Mouse (Mus musculus) cerebellum, postnatal 10 days (tissue): ENCODE measurements at regions not wholly inside any gene's neighbourhood (a gene's known extent, or its start where the extent isn't known, plus 50 kb on each side); places are given as distances from the start of the nearest gene placed in this dataset.
A peak's percentile ranks its signal among the peaks of the same experiment; 100 is the strongest.

Source experiments
- DNase-seq, 2 experiments: peaks; one replicate each; pipeline ENCODE4 v3.0.0; 2021; ENCODE audit warnings: mixed read lengths in 2 of 2

DNA sequence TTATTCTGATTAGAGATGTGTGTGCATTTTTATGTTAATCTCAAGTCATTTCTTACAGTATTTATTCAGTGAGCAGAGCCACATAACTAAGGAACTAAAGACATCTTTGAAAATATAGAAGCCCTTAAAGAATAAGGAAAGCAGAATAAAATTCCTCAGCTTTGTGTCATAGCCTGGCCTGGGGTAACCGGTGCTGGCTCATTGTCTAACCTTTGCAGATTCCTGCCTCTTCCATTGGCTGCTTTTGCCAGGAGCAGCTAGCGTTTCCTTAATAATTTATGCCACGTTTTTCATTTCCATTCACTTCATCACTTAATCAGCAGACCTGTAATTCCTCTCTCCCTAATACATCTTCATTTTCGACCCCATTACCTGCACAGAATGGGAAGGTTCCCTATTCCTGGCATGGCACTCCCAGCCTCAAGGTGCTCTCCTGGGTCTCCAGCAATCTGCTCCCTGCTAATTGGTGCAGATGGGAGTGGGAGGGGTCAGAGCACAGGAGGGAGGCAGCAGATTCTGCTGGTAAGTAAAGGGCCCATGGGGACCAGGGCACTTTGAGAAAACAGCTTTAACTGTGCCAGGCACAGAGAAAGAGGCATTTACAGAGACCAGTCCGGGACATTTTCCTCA, 413.1 kb downstream of the Stim2 start:
- DNase-seq: peak; percentile 11 to 40

DNA sequence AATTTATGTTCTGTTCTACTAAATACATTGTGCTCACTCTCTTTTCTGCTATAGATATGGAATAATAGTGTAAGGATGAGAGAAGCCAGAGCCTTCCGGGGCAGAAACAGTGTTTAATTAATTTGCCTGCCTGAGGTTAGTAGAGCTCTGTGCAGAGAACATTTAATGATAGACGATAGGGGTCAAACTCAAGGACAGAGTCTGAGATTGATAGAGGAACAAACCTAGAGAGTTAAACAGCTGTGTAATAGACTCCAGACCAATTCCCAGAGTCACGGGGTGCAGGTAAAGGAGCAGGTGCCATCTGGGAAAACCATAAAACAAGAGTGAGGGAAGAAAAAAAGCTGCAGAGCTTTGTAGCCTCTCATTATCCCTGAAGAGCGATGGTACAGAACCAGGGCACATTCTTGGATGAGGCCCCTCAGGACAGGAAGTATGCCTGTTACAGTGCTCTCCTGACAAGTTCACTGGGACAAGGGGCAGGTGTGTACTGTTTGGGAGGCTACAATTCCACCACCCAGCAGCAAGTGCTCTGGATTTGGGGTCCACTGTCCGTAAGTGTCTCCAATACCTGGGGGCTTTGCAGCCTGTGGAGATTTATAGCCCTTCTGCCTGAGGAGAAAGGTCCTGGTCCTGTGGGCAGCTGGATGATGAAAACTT, 421.6 kb downstream of the Stim2 start:
- no peak for DNase-seq

DNA sequence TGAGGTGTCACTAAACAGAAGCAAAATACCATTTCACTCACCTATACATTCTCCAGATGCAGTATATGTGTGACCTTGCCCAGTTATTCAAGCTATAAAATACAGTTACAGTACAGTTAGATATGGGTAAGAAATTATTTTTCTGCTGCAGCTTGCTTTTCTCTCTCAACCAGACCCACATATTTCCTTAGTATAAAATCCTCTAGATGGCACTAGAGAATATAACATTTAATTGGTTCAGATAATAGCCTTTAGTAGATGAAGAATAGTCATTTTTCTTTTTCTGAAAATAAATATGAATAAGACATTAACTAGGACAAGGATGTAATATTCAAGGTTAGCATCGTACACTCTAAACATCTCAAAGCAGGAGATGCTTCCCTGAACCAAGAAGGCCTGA, 441.0 kb downstream of the Stim2 start:
- no peak for DNase-seq

DNA sequence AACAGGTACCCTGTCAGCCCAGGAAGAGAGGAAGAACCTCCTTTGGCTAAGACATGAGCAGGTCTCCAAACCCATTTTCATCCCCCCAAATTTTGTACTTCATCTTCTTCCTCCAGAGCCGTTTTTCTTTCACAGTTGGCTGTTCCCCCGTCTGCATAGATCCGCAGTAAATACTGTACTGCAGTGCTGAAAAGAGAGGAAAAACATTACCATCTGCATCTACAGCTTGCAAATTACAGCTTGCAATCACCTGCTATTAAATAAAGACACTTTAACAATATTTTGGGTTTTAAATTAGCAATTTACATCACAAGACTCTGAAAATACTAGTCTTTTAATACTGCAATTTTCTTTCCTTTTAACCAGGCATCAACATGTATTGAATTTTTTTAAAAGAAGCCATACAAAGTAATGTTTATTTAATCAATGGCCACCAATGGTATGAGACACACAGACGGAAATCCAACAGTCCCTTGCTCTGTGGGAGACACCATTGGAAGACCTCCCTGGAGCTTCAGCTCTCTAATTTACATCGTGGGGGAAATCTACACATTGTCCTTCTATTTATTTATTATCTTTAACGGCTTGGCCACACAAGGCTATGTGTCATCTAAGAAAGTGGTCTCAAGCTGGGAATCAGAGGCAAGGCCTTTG, 442.6 kb downstream of the Stim2 start:
- DNase-seq: no peak

DNA sequence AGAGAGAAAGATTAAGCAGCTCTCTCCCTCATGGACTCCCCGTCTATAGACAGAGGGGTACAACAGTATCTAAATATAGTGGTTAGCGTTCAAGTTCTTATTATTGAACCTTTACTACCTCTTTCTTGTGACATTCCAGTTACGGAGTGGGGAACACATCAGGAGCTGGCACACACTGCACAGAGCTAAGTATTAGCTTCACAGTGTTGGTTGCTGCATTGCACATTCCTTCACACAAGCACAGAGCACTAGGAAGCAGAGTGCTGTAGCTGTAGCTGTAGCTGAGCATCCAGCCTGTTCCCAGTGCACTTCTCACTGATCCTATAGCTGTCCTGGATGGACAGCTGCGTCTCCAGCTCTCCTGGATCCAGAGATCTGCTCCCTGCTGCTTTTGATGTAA, 443.3 kb downstream of the Stim2 start:
- DNase-seq: no peak

DNA sequence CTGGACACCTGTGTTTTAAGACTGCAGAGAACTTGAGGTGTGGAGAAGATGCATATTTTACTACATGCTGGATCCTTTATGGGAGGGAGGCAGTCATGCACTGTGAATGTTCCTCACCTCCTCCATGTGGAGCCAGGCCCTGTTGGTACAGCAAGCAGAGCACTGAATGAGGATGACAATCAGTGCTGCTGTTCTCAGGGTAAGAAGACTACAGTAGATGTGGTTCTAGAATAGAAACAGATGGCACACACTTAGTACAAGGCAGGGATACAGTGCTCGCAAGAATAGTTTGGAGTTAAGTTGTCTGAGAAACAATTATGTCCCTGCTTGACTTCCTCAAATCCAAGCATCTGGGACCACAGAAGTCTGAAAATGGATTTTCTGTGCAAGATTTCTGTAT, 485.6 kb downstream of the Stim2 start:
- DNase-seq: no peak
